Mouse (Mus musculus): ENCODE results near the gene Tas2r138. TPM values are rescaled to one million over a fixed set of nuclear protein-coding genes. Genes with fewer than 3 reads are reported as not detected.

Tas2r138 gene
- not detected in 2 replicates for polyA plus RNA-seq (2014; fragmentation: Nextera tagmentation; extraction: Ambion mirVana)

GRCm38 (mm10) chr6:40613260-40613852 is at the start of gene Tas2r138:
TSS of gene Tas2r138 (minus strand) at chr6:40613310.
- no peak within 1 kb of the TSS for H3K9ac ChIP-seq (ENCODE audit: low read depth, low read length)
- WGBS, result 93% methylated on average over 4 of the region's 4 CpGs
- H3K4me3 ChIP-seq (ENCODE audit: low read length), result no peak within 1 kb of the TSS
- no peak within 1 kb of the TSS for H3K27ac ChIP-seq (ENCODE audit: low read depth, low read length)
- H3K9me3 ChIP-seq (ENCODE audit: control insufficient read depth, low read length), result no peaks in the 10 kb centered on the region
- ATAC-seq (ENCODE audit: low FRiP score, low TSS enrichment), result no peak
- no peaks in the 10 kb centered on the region for H3K4me1 ChIP-seq (ENCODE audit: control insufficient read depth, insufficient read depth, low read length)
- H3K36me3 ChIP-seq (ENCODE audit: control insufficient read depth, insufficient read depth, low read length), result no peaks in the 10 kb centered on the region
- H3K4me2 ChIP-seq (replicated peaks; ENCODE audit: low read depth, low read length), result no peak within 1 kb of the TSS
- H3K27me3 ChIP-seq (ENCODE audit: control insufficient read depth, insufficient read depth, low read length), result no peaks in the 10 kb centered on the region

DNA sequence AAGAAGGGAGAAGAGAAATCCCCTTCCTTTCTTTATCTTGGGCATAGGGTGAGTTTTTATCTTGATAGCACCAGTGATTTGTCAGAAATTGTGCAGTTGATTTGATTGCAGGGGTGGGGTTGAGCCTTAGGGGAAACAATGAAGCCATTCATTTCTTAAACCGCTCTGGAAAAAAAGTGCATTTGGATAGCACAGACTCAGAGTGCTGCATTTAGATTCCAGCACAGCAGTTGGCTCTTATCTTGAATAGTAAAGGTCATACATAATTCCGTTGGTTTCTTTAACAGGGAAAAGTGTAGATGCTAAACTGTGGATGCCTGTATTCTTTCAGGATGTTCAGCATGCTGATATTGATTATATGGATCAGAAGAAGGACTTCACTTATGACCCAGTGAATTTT is 47.8 kb upstream of the Tas2r138 start:
- no peak for ATAC-seq (ENCODE audit: low FRiP score, low TSS enrichment)
- no peak overlapping the region for H3K9ac ChIP-seq (ENCODE audit: low read depth, low read length)
- H3K27ac ChIP-seq (ENCODE audit: low read depth, low read length), result no peak overlapping the region
- H3K36me3 ChIP-seq (ENCODE audit: control insufficient read depth, insufficient read depth, low read length), result no peaks in the 10 kb centered on the region
- no peaks in the 10 kb centered on the region for H3K4me1 ChIP-seq (ENCODE audit: control insufficient read depth, insufficient read depth, low read length)
- no peaks in the 10 kb centered on the region for H3K9me3 ChIP-seq (ENCODE audit: control insufficient read depth, low read length)
- H3K4me3 ChIP-seq (ENCODE audit: low read length), result no peak overlapping the region
- H3K4me2 ChIP-seq (replicated peaks; ENCODE audit: low read depth, low read length), result no peak overlapping the region
- H3K27me3 ChIP-seq (ENCODE audit: control insufficient read depth, insufficient read depth, low read length), result no peaks in the 10 kb centered on the region
- WGBS, result 57% methylated on average over 2 of the region's 2 CpGs

DNA sequence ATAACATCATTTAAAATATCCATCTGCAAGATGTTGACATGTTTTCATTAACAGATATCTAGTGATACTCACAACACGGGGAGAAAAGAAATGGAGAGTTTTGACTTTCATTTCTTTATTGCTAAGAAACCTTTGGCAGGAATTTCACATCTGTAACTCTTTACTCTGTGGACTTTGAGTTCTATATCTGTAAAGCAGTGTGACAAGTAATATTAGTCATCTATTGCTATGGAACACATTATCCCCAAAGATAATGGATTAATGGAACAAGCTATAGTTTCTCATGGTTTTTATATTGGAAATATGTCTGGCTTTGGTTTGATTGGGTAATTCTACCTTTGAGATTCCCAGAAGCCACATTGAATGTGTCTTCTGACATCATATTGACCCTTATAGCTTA is 37.8 kb upstream of the Tas2r138 start:
- ATAC-seq (ENCODE audit: low FRiP score, low TSS enrichment), result no peak
- WGBS, result 87% methylated on average over 1 of the region's 1 CpGs
- Histone ChIP-seq H3K4me1 (ENCODE audit: control insufficient read depth, insufficient read depth, low read length) (no peaks in the 10 kb centered on the region), H3K4me3 (ENCODE audit: low read length) (no peak overlapping the region), H3K9ac (ENCODE audit: low read depth, low read length) (no peak overlapping the region), H3K27ac (ENCODE audit: low read depth, low read length) (no peak overlapping the region), H3K36me3 (ENCODE audit: control insufficient read depth, insufficient read depth, low read length) (no peaks in the 10 kb centered on the region), H3K27me3 (ENCODE audit: control insufficient read depth, insufficient read depth, low read length) (no peaks in the 10 kb centered on the region), H3K4me2 (replicated peaks; ENCODE audit: low read depth, low read length) (no peak overlapping the region), H3K9me3 (ENCODE audit: control insufficient read depth, low read length) (no peaks in the 10 kb centered on the region)

DNA sequence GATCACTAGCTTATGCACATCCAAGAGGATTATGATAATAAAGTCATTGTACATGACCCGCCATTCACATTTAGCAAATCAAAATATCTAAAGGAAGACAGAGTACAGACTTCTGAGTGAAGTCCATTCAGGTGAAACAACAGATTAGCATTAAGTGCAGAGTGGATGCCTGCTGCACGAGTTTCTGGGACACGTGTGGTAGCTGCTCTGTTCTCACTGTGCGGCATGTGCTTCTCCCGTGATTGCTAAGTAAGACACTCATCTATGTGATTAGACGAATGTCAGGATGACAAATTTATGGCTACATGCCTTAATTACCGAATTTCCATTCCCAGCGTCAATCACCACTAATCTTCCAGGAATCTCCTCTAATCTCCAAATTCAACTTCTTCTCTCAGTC is 32.6 kb upstream of the Tas2r138 start:
- Histone ChIP-seq H3K4me1 (ENCODE audit: control insufficient read depth, insufficient read depth, low read length) (no peaks in the 10 kb centered on the region), H3K27ac (ENCODE audit: low read depth, low read length) (no peak overlapping the region), H3K27me3 (ENCODE audit: control insufficient read depth, insufficient read depth, low read length) (no peaks in the 10 kb centered on the region), H3K36me3 (ENCODE audit: control insufficient read depth, insufficient read depth, low read length) (no peaks in the 10 kb centered on the region), H3K9me3 (ENCODE audit: control insufficient read depth, low read length) (no peaks in the 10 kb centered on the region), H3K9ac (ENCODE audit: low read depth, low read length) (no peak overlapping the region), H3K4me2 (replicated peaks; ENCODE audit: low read depth, low read length) (no peak overlapping the region), H3K4me3 (ENCODE audit: low read length) (no peak overlapping the region)
- ATAC-seq (ENCODE audit: low FRiP score, low TSS enrichment), result no peak
- WGBS, result 70% methylated on average over 8 of the region's 8 CpGs

- Histone ChIP-seq H3K4me2 (replicated peaks; ENCODE audit: low read depth, low read length) (no peak overlapping the region), H3K27ac (ENCODE audit: low read depth, low read length) (no peak overlapping the region), H3K4me3 (ENCODE audit: low read length) (no peak overlapping the region), H3K9ac (ENCODE audit: low read depth, low read length) (no peak overlapping the region), H3K4me1 (ENCODE audit: control insufficient read depth, insufficient read depth, low read length) (no peaks in the 10 kb centered on the region), H3K36me3 (ENCODE audit: control insufficient read depth, insufficient read depth, low read length) (no peaks in the 10 kb centered on the region), H3K9me3 (ENCODE audit: control insufficient read depth, low read length) (no peaks in the 10 kb centered on the region), H3K27me3 (ENCODE audit: control insufficient read depth, insufficient read depth, low read length) (no peaks in the 10 kb centered on the region)
- WGBS, result 90% methylated on average over 8 of the region's 8 CpGs
- ATAC-seq (ENCODE audit: low FRiP score, low TSS enrichment), result no peak
These were observed 27.8 kb upstream of the Tas2r138 start for GRCm38 (mm10) chr6:40640710-40641538.

- WGBS, result 93% methylated on average over 5 of the region's 5 CpGs
- H3K9ac ChIP-seq (ENCODE audit: low read depth, low read length), result no peak overlapping the region
These were observed 24.6 kb upstream of the Tas2r138 start for GRCm38 (mm10) chr6:40637755-40638154.

DNA sequence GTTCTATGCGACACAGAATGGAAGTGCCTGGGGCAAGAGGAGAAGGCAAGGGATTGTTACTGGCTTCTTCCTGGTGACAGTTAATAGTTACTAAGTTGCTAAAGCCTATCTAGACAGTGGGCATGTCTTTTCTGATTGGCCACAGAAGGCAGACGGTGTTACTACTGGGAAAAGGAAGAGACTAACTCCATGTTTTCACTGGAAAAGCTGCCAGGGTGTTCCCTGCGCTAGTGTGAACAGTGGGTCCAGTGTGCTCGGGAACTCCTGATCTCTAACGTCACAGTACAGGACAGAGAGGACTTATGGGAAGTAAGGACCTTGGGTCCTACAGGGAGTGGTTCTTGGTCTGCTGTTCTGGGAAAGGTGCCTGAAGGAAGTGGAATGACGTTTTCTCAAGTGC is 22.4 kb upstream of the Tas2r138 start:
- no peak overlapping the region for H3K27ac ChIP-seq (ENCODE audit: low read depth, low read length)
- no peak overlapping the region for H3K9ac ChIP-seq (ENCODE audit: low read depth, low read length)
- WGBS, result 84% methylated on average over 6 of the region's 6 CpGs
- no peak for ATAC-seq (ENCODE audit: low FRiP score, low TSS enrichment)
- H3K4me3 ChIP-seq (ENCODE audit: low read length), result no peak overlapping the region
- no peak overlapping the region for H3K4me2 ChIP-seq (replicated peaks; ENCODE audit: low read depth, low read length)
- no peaks in the 10 kb centered on the region for H3K9me3 ChIP-seq (ENCODE audit: control insufficient read depth, low read length)
- no peaks in the 10 kb centered on the region for H3K4me1 ChIP-seq (ENCODE audit: control insufficient read depth, insufficient read depth, low read length)
- no peaks in the 10 kb centered on the region for H3K27me3 ChIP-seq (ENCODE audit: control insufficient read depth, insufficient read depth, low read length)
- no peaks in the 10 kb centered on the region for H3K36me3 ChIP-seq (ENCODE audit: control insufficient read depth, insufficient read depth, low read length)

More at GRCm38 (mm10) chr6:40637755-40638154, 24.6 kb upstream of the Tas2r138 start:
- no peaks in the 10 kb centered on the region for H3K4me1 ChIP-seq (ENCODE audit: control insufficient read depth, insufficient read depth, low read length)
- H3K9me3 ChIP-seq (ENCODE audit: control insufficient read depth, low read length), result no peaks in the 10 kb centered on the region
- no peak overlapping the region for H3K4me3 ChIP-seq (ENCODE audit: low read length)
- no peak overlapping the region for H3K4me2 ChIP-seq (replicated peaks; ENCODE audit: low read depth, low read length)
- ATAC-seq (ENCODE audit: low FRiP score, low TSS enrichment), result no peak
- H3K27me3 ChIP-seq (ENCODE audit: control insufficient read depth, insufficient read depth, low read length), result no peaks in the 10 kb centered on the region
- no peaks in the 10 kb centered on the region for H3K36me3 ChIP-seq (ENCODE audit: control insufficient read depth, insufficient read depth, low read length)
- no peak overlapping the region for H3K27ac ChIP-seq (ENCODE audit: low read depth, low read length)

GRCm38 (mm10) chr6:40634640-40635071 is 21.5 kb upstream of the Tas2r138 start:
- ATAC-seq (ENCODE audit: low FRiP score, low TSS enrichment), result peak; percentile 49; the same call in 1 of the 2 replicates
- 74% methylated on average over 1 of the region's 1 CpGs for WGBS
- H3K4me1 ChIP-seq (ENCODE audit: control insufficient read depth, insufficient read depth, low read length), result no peaks in the 10 kb centered on the region
- no peaks in the 10 kb centered on the region for H3K27me3 ChIP-seq (ENCODE audit: control insufficient read depth, insufficient read depth, low read length)
- H3K9me3 ChIP-seq (ENCODE audit: control insufficient read depth, low read length), result no peaks in the 10 kb centered on the region
- H3K36me3 ChIP-seq (ENCODE audit: control insufficient read depth, insufficient read depth, low read length), result no peaks in the 10 kb centered on the region
- H3K4me2 ChIP-seq (replicated peaks; ENCODE audit: low read depth, low read length), result no peak overlapping the region
- H3K27ac ChIP-seq (ENCODE audit: low read depth, low read length), result no peak overlapping the region
- no peak overlapping the region for H3K9ac ChIP-seq (ENCODE audit: low read depth, low read length)
- no peak overlapping the region for H3K4me3 ChIP-seq (ENCODE audit: low read length)

GRCm38 (mm10) chr6:40628406-40629000 is 15.4 kb upstream of the Tas2r138 start, which contains the start of gene Mgam:
TSS of gene Mgam (plus strand) at chr6:40628831.
- Histone ChIP-seq H3K36me3 (ENCODE audit: control insufficient read depth, insufficient read depth, low read length) (no peaks in the 10 kb centered on the region), H3K4me2 (replicated peaks; ENCODE audit: low read depth, low read length) (no peak within 1 kb of the TSS), H3K27ac (ENCODE audit: low read depth, low read length) (no peak within 1 kb of the TSS), H3K9ac (ENCODE audit: low read depth, low read length) (no peak within 1 kb of the TSS), H3K4me3 (ENCODE audit: low read length) (no peak within 1 kb of the TSS), H3K4me1 (ENCODE audit: control insufficient read depth, insufficient read depth, low read length) (no peaks in the 10 kb centered on the region), H3K27me3 (ENCODE audit: control insufficient read depth, insufficient read depth, low read length) (no peaks in the 10 kb centered on the region), H3K9me3 (ENCODE audit: control insufficient read depth, low read length) (no peaks in the 10 kb centered on the region)
- ATAC-seq (ENCODE audit: low FRiP score, low TSS enrichment), result no peak
- WGBS, result 86% methylated on average over 8 of the region's 8 CpGs
